Mouse (Mus musculus) spleen, adult 12 weeks (tissue): ENCODE data around the gene Gm2004.
"Not testable (repeated sequence)": the region's sequence is repeated elsewhere in the genome, so short reads cannot be mapped to it uniquely, and the experiment has no call there.

Experiments
- DNase-seq: peaks from one replicate; pipeline ENCODE4 v3.0.0; 2022; ENCODE audit warnings: low spot score

Gm2004 gene

DNA sequence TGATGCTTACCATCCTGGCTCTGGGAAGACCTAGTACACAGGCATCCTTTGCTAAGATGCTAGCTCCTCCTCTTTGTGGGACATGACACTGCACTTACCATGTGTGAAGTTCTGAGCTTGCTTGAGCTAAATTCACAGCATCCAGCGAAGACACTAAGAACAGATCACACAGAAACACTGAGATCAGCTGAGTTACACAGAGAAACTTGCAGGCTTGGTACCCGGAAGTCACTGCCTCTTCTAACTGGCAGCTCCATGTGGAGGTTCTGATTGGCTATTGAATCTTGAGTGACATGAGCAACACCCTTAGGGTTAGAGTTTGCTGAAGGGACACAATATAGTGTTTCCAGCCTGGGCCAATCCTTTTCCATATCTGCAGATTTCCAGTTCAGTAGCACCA, at the start of gene Gm2004:
Gene Gm2004 (minus strand): TSS at position 101 of the 400 bp plus-strand sequence.
- not testable (repeated sequence) for DNase-seq
